Mouse (Mus musculus) embryonic facial prominence, embryonic 13.5 days (tissue): ENCODE measurements at regions not wholly inside any gene's neighbourhood (a gene's known extent, or its start where the extent isn't known, plus 50 kb on each side); places are given as distances from the start of the nearest gene placed in this dataset.

ENCODE experiments used
- ATAC-seq: fragments of 200-750 bp; cut with Nextera tagmentation; 2 replicates; pipeline ENCODE4 v1.8.0; 2017; ENCODE audit warnings: low read depth; ENCODE audit not compliant: insufficient number of reproducible peaks, insufficient read depth, low FRiP score, low TSS enrichment
- H3K27ac ChIP-seq: fragments of 300-500 bp; sonication (generic); 2 replicates; pipeline ENCODE4 v1.5.1; 2015; ENCODE audit warnings: moderate library complexity, mild to moderate bottlenecking, inconsistent platforms
- H3K27me3 ChIP-seq: fragments of 300-500 bp; sonication (generic); 2 replicates; pipeline ENCODE4 v1.6.1; 2015; ENCODE audit warnings: mild to moderate bottlenecking, inconsistent platforms
- H3K36me3 ChIP-seq: fragments of 300-500 bp; sonication (generic); 2 replicates; pipeline ENCODE4 v1.6.1; 2015; ENCODE audit warnings: mild to moderate bottlenecking, inconsistent platforms
- H3K4me1 ChIP-seq: fragments of 300-500 bp; sonication (generic); 2 replicates; pipeline ENCODE4 v1.6.1; 2015; ENCODE audit warnings: inconsistent platforms
- H3K4me2 ChIP-seq: fragments of 300-500 bp; sonication (generic); 2 replicates; pipeline ENCODE4 v1.6.1; 2015; ENCODE audit warnings: moderate library complexity, mild to moderate bottlenecking, inconsistent platforms
- H3K4me3 ChIP-seq: fragments of 300-500 bp; sonication (generic); 2 replicates; pipeline ENCODE4 v1.5.1; 2015; ENCODE audit warnings: mild to moderate bottlenecking, inconsistent platforms
- H3K9ac ChIP-seq: fragments of 300-500 bp; sonication (generic); 2 replicates; pipeline ENCODE4 v1.6.1; 2015; ENCODE audit warnings: mild to moderate bottlenecking, inconsistent platforms
- H3K9me3 ChIP-seq: fragments of 300-500 bp; sonication (generic); 2 replicates; pipeline ENCODE4 v1.6.1; 2016; ENCODE audit warnings: inconsistent platforms
- WGBS: fragments of 180-500 bp; shearing (Covaris S2); methylation state at CpG from one replicate; pipeline ENCODE4 v1.1.7; 2015; ENCODE audit warnings: mixed read lengths; 5-methylcytosine and 5-hydroxymethylcytosine counted together

DNA sequence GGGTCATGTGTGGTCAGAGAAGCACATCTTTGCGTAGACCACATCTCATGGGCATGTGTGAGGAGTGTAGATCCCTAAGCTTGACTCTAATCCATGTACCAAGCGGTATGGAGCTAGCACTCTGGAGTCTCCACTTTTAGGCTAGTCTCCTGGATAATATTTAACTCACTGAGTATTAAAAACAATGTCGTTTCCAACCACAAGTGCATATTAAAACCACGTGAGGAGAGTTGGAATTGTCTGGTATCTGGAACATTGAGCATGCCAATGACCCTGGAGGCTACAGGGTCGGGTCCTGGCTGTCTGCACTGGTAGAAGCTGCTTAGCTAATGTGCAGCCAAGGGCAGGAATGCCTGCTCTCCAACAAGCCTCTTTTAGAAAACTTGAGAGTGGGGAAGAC, 391.2 kb downstream of the Mllt3 start:
- Histone ChIP-seq H3K4me2 (no peak overlapping the region), H3K9ac (no peak overlapping the region), H3K4me1 (peaks cover 12% of the 10 kb centered on the region), H3K4me3 (no peak overlapping the region), H3K27ac (no peak overlapping the region), H3K36me3 (no peaks in the 10 kb centered on the region), H3K9me3 (no peaks in the 10 kb centered on the region), H3K27me3 (0 out of 2 replicates have a peak, but pooled peaks cover 3% of the 10 kb centered on the region)
- 67% methylated on average over 5 of the region's 5 CpGs for WGBS
- ATAC-seq, result no peak

DNA sequence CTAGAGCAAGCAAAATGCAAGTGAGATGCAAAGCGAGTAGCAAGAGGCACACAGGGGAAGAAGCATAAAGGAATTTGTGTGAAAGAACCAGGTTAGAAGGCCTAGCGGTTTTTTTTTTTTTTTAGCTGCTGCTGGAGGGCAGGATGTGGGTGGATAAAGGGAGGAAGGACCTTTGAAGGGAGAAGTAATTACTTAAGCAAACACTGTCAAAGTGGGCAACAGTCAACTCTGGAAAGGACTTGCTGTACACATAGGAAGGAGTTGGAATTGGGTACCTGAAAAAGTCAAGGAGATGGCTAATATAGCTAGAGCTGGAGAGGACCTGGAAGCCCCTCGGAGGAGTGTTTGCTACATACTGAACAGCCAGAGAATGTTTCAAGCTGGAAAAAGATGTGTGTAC, 391.6 kb downstream of the Mllt3 start:
- no peaks in the 10 kb centered on the region for H3K27me3 ChIP-seq
- no peak overlapping the region for H3K27ac ChIP-seq
- no peak overlapping the region for H3K4me3 ChIP-seq
- H3K4me2 ChIP-seq, result no peak overlapping the region
- H3K36me3 ChIP-seq, result no peaks in the 10 kb centered on the region
- no peak for ATAC-seq
- WGBS, result 79% methylated on average over 3 of the region's 3 CpGs
- H3K4me1 ChIP-seq, result peaks cover 11% of the 10 kb centered on the region
- no peaks in the 10 kb centered on the region for H3K9me3 ChIP-seq
- H3K9ac ChIP-seq, result no peak overlapping the region

DNA sequence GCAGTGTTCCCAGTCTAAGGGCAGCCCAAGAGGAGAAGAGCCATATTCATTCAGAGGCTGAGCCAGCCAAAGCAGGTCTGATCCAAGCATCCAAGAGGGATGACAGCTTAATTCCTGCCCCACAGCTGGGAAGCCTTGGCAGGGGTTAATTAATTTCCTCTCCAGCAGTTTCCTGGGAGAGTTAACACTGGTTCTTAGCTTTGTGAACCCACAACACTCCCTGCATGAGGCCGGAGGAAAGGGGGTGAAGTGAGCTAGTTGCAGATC, 394.9 kb downstream of the Mllt3 start:
- H3K27ac ChIP-seq, result no peak overlapping the region
- no peaks in the 10 kb centered on the region for H3K9me3 ChIP-seq
- no peak overlapping the region for H3K9ac ChIP-seq
- no peaks in the 10 kb centered on the region for H3K27me3 ChIP-seq
- peaks cover 11% of the 10 kb centered on the region for H3K4me1 ChIP-seq
- no peak overlapping the region for H3K4me2 ChIP-seq
- 32% methylated on average over 1 of the region's 1 CpGs for WGBS
- ATAC-seq, result no peak
- H3K36me3 ChIP-seq, result no peaks in the 10 kb centered on the region
- H3K4me3 ChIP-seq, result no peak overlapping the region

DNA sequence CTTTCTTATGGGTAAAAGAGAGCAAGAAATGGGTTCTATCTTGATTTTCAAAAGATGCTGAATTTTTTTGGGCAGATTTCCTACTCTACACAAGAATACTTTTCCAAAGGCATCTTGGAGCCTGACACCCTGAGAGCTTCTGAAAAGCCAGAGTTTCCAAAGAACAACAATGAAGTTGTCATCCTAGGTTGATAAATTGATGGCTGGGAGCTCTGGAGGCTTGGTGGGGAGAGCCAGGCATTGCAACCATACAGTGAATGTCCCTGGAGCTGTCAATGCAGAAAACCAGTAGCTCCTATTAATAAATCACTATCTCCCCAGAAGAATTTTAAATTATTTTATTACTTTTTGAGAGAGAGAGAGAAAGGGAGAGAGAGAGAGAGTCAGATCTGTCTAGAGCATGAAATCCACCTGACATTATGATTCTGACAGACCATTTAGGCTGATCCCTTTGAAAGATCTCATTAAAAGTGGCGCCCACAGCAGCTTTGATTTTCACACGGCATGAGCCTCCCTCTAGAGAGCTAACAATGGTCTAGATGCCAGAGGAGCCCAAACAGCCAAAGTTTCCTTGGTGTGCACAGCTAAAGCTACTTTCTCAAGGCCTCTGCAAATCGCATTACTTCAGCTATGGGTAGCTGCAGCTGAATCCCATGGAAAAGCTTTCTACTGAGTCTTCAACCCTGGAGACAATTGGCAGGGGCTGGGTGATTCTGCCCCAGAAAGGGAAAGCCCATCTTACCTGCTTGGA, 395.4 kb downstream of the Mllt3 start:
- 44% methylated on average over 3 of the region's 3 CpGs for WGBS
- ATAC-seq, result no peak
- no peak overlapping the region for H3K4me3 ChIP-seq
- no peaks in the 10 kb centered on the region for H3K36me3 ChIP-seq
- H3K27me3 ChIP-seq, result no peaks in the 10 kb centered on the region
- H3K4me2 ChIP-seq, result no peak overlapping the region
- H3K9ac ChIP-seq, result no peak overlapping the region
- H3K4me1 ChIP-seq, result peaks cover 11% of the 10 kb centered on the region
- H3K27ac ChIP-seq, result no peak overlapping the region
- no peaks in the 10 kb centered on the region for H3K9me3 ChIP-seq

DNA sequence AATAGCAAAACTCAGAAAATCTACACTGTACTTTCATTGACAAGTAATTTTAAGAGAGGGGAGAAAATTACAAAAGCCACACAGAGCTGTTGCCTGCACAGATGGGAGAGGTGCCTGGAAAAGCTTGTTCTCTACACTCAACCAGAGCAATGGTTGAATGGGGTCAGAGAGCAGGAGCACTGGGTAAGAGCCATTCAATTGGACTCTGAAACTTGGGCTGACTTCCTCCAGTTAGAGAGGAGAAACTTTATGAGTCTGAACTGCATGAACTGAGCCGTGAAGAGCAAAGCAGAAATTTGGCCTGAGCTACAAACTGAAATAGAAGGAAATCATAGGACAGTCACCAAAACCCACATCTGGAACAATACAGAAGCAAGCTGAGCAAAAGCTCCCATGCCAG, 380.8 kb upstream of the Slc24a2 start:
- no peaks in the 10 kb centered on the region for H3K4me1 ChIP-seq
- no peaks in the 10 kb centered on the region for H3K9me3 ChIP-seq
- WGBS, result 66% methylated on average over 1 of the region's 1 CpGs
- ATAC-seq, result no peak
- H3K4me2 ChIP-seq, result no peak overlapping the region
- no peak overlapping the region for H3K4me3 ChIP-seq
- no peak overlapping the region for H3K9ac ChIP-seq
- H3K27ac ChIP-seq, result no peak overlapping the region
- H3K27me3 ChIP-seq, result no peaks in the 10 kb centered on the region
- H3K36me3 ChIP-seq, result no peaks in the 10 kb centered on the region

DNA sequence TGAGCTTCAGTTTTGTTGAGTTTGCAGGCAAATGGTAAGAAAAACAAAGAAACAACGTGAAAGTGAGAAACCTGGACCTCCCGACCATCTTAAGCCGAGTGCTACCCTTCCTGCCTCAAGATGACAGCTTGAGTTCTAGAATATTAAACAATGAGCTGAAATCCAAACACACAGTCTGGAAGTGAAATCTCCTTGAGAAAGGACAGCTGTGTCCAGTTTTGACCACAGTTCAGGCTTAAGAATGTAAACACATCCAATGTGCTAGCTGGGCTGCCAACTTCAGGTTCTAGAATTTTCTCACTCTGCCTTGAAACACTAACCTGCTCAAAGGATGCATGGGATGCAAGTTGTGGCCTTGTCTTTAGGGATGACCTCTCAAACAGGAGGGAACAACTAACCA, 363.4 kb upstream of the Slc24a2 start:
- Histone ChIP-seq H3K27ac (no peak overlapping the region), H3K36me3 (no peaks in the 10 kb centered on the region), H3K27me3 (no peaks in the 10 kb centered on the region), H3K4me2 (no peak overlapping the region), H3K4me3 (no peak overlapping the region), H3K4me1 (peaks cover 6% of the 10 kb centered on the region; the same call in 1 of the 2 replicates), H3K9me3 (no peaks in the 10 kb centered on the region), H3K9ac (no peak overlapping the region)
- no peak for ATAC-seq
- 79% methylated on average over 3 of the region's 3 CpGs for WGBS

DNA sequence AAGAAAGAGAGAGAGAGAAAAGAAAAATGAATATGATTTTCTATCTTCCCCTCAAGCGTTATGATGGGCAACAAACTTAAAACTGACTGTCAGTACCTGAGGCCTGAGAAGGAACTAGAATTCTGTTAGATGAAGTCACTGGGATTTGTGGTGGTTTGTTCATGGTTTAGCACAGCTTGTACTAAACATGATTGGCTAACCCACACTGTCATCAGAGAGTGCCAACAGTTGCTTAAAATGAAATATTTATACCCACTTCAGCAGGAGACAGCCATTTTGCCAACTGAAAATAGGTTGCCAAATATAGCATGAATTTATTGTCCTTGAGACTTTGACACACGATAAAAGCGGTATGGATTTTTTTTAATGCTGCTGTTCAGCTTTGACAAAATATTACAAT, 360.5 kb upstream of the Slc24a2 start:
- Histone ChIP-seq H3K27me3 (no peaks in the 10 kb centered on the region), H3K4me2 (no peak overlapping the region), H3K36me3 (no peaks in the 10 kb centered on the region), H3K9ac (no peak overlapping the region), H3K4me1 (peaks cover 6% of the 10 kb centered on the region; the same call in 1 of the 2 replicates), H3K27ac (no peak overlapping the region), H3K4me3 (no peak overlapping the region), H3K9me3 (no peaks in the 10 kb centered on the region)
- 89% methylated on average over 3 of the region's 3 CpGs for WGBS
- no peak for ATAC-seq

DNA sequence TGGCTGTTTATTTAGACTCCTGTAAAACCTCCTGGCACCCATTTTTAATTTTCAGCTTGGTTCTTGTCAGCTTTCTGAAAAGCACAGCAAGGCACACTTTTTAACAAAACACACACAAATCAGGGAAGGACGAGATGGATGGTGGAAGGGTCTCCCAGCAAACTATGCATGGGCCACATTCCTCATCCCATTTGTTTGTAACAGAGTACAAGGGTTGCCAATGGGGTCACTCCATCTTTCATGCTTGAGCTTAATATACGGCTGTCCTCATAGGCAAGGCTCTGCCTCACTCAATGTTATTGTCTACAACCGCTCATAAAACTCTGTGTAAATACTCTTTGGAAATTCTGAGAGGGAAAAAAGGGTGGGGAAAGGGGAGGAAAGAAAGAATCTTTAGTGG, 347.9 kb upstream of the Slc24a2 start:
- no peak overlapping the region for H3K4me2 ChIP-seq
- H3K9me3 ChIP-seq, result no peaks in the 10 kb centered on the region
- 73% methylated on average over 3 of the region's 3 CpGs for WGBS
- no peak overlapping the region for H3K4me3 ChIP-seq
- H3K27ac ChIP-seq, result no peak overlapping the region
- ATAC-seq, result no peak
- H3K36me3 ChIP-seq, result no peaks in the 10 kb centered on the region
- H3K27me3 ChIP-seq, result no peaks in the 10 kb centered on the region
- H3K4me1 ChIP-seq, result no peaks in the 10 kb centered on the region
- no peak overlapping the region for H3K9ac ChIP-seq

DNA sequence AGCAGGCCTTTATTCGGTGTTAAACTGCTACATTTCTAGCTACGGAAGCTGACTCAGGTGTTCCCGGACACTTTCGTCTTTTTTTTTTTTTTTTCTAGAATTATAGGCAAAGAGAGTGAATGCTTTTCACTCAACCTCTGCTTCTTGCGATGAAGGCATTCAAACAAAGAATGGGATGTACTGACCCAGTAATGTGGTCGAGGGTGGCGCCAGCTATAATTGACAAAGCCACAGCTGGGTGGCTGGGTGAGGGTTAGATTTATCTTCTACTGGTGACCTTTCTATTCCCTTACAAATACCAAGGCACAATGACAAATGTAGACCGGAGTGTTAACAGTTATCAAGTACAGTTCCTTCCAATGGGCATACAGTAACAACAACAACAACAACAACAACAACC, 340.7 kb upstream of the Slc24a2 start:
- H3K9me3 ChIP-seq, result no peaks in the 10 kb centered on the region
- H3K4me1 ChIP-seq, result peaks cover 10% of the 10 kb centered on the region; the same call in 1 of the 2 replicates
- no peak overlapping the region for H3K4me2 ChIP-seq
- no peak overlapping the region for H3K9ac ChIP-seq
- H3K4me3 ChIP-seq, result no peak overlapping the region
- no peak overlapping the region for H3K27ac ChIP-seq
- 90% methylated on average over 8 of the region's 8 CpGs for WGBS
- no peak for ATAC-seq
- no peaks in the 10 kb centered on the region for H3K27me3 ChIP-seq
- H3K36me3 ChIP-seq, result no peaks in the 10 kb centered on the region

DNA sequence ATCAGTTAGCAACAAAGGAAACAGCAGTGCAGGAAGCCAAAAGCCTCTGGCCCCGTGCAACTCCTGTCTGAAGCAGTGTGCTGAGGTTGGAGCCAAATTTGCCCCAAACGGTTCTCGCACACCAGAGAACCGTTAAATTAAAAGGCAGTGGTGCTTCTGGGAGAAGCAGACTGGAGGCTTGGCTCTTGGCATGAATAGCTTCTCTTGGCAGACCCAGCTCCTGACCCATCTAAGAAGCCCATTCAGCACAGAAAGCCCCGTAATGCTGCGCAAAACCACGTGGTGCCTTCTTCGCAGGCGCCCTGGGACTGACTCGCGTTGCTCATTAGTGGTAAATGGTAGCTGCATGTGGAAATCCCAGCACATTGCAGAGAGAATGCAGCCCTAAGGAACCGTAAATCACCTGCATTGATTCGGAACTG, 340.2 kb upstream of the Slc24a2 start:
- Histone ChIP-seq H3K4me3 (no peak overlapping the region), H3K27me3 (no peaks in the 10 kb centered on the region), H3K4me2 (no peak overlapping the region), H3K9ac (no peak overlapping the region), H3K36me3 (no peaks in the 10 kb centered on the region), H3K9me3 (no peaks in the 10 kb centered on the region), H3K27ac (no peak overlapping the region), H3K4me1 (peaks cover 10% of the 10 kb centered on the region; the same call in 1 of the 2 replicates)
- WGBS, result 65% methylated on average over 13 of the region's 13 CpGs
- no peak for ATAC-seq

DNA sequence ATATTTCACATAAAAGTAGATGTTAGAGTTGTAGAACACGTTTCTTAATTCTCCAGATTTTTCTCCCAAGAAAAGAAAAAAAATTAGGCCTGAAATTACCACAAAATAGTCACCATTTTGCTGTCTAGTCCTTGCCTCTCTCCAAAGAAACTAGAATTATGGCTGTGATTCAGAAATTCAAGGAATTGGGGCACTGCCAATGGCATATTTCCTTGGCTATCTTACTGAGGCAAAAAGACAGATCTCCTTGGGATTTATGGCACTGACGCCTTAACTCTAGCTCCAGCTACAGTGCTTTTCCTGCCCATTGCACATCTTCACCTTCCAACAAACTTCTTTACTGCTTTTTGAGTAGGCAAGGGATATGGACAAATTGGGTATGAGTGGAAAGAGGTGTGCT, 336.3 kb upstream of the Slc24a2 start:
- Histone ChIP-seq H3K36me3 (no peaks in the 10 kb centered on the region), H3K4me2 (no peak overlapping the region), H3K27me3 (no peaks in the 10 kb centered on the region), H3K9me3 (no peaks in the 10 kb centered on the region; the same call in 1 of the 2 replicates), H3K4me3 (no peak overlapping the region), H3K27ac (no peak overlapping the region), H3K9ac (no peak overlapping the region), H3K4me1 (peaks cover 10% of the 10 kb centered on the region; the same call in 1 of the 2 replicates)
- 86% methylated on average over 2 of the region's 2 CpGs for WGBS
- ATAC-seq, result no peak

DNA sequence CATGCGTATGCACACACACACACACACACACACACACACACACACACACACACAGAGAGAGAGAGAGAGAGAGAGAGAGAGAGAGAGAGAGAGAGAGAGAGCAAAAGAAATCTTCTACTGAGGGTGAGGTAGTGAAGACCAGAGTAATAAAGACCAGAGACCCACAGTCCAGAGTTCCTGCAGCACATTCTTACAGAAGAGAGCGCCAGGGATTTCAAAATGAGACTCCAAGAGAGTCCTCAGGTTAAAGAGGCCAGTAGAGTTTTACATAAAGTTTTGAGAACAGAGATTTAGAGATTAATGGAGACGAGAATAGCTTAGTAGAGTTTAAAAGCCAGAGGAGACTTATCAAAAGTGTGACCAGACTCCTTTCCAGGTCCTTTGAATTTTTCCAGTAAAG, 324.6 kb upstream of the Slc24a2 start:
- no peak overlapping the region for H3K4me2 ChIP-seq
- H3K4me3 ChIP-seq, result no peak overlapping the region
- 80% methylated on average over 3 of the region's 3 CpGs for WGBS
- H3K9me3 ChIP-seq, result peaks cover 5% of the 10 kb centered on the region; the same call in 1 of the 2 replicates
- ATAC-seq, result no peak
- no peak overlapping the region for H3K27ac ChIP-seq
- H3K9ac ChIP-seq, result no peak overlapping the region
- H3K27me3 ChIP-seq, result no peaks in the 10 kb centered on the region
- no peaks in the 10 kb centered on the region for H3K36me3 ChIP-seq
- H3K4me1 ChIP-seq, result no peaks in the 10 kb centered on the region
